Mouse (Mus musculus) cerebellum, adult 2 months (tissue): ENCODE data around the gene Spata31d1a. TPM values are rescaled to one million over a fixed set of nuclear protein-coding genes. Genes with fewer than 3 reads are reported as not detected.
"Not testable (repeated sequence)": the region's sequence is repeated elsewhere in the genome, so short reads cannot be mapped to it uniquely, and the experiment has no call there.

Source experiments
- DNase-seq, 2 experiments: peaks; one replicate each; pipeline ENCODE4 v3.0.0; 2021
- H3K27ac ChIP-seq: fragments of 200-500 bp; 2 replicates; pipeline ENCODE4 v1.5.1; 2012; ENCODE audit warnings: low read length, control low read depth, inconsistent platforms; ENCODE audit not compliant: insufficient read depth
- H3K27me3 ChIP-seq: fragments of 200-500 bp; 2 replicates; pipeline ENCODE4 v1.6.1; 2012; ENCODE audit warnings: inconsistent platforms, mild to moderate bottlenecking, low read length, moderate library complexity; ENCODE audit not compliant: control insufficient read depth, insufficient read depth
- H3K4me1 ChIP-seq: fragments of 200-500 bp; 2 replicates; pipeline ENCODE4 v1.6.1; 2011; ENCODE audit warnings: low read length; ENCODE audit not compliant: control insufficient read depth, insufficient read depth
- H3K4me3 ChIP-seq: fragments of 200-500 bp; replicated peaks from 2 replicates; pipeline ENCODE3; 2011; ENCODE audit warnings: mild to moderate bottlenecking, low read depth, low read length, control low read depth; ENCODE audit not compliant: insufficient read depth
- CTCF ChIP-seq: fragments of 200-500 bp; IDR thresholded peaks from 2 replicates; pipeline ENCODE4 v1.5.1; 2011; ENCODE audit warnings: low read depth, mild to moderate bottlenecking, control low read depth, low read length, moderate library complexity, borderline replicate concordance; ENCODE audit not compliant: insufficient read depth
- POLR2A ChIP-seq: fragments of 200-500 bp; IDR thresholded peaks from 2 replicates; pipeline ENCODE4 v1.6.1; 2011; ENCODE audit warnings: low read length, control low read depth, borderline replicate concordance; ENCODE audit not compliant: insufficient read depth
- WGBS: fragments of 180-500 bp; shearing (Covaris S2); methylation state at CpG from one replicate; pipeline ENCODE4 v1.1.7; 2018; 5-methylcytosine and 5-hydroxymethylcytosine counted together
- polyA plus RNA-seq: library from polyadenylated mRNA; depleted of rRNA; stranded (reverse); fragments of >200 nt; gene quantifications from 2 replicates; pipeline ENCODE4 v1.2.3, GENCODE M21; 2012

Spata31d1a gene
- polyA plus RNA-seq, 1 experiment, result 0.25 TPM

DNA sequence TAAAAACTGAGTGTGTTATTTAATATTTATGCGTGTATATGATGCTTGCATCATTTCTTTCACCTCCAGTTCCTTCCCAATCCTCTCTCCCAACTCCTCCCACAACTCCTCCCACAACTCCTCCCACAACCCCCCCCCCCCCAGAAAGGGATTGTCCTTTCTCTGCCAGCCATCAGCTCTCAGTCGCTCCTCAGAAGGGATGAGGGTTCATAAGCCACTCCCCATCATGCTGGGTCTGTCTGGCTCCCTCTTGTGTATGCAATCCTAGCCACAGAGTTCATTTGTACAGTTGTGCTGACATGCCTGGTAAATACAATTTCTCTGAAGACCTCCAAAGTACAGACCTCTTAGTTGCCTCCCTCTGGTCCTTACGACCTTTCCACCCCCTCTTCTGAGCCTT is 25.1 kb upstream of the Spata31d1a start:
- H3K27me3 ChIP-seq, result no peaks in the 10 kb centered on the region
- WGBS, result 37% methylated on average over 3 of the region's 3 CpGs
- H3K27ac ChIP-seq, result no peak overlapping the region
- H3K4me1 ChIP-seq, result no peaks in the 10 kb centered on the region; the same call in 1 of the 2 replicates
- no peak for DNase-seq
- TF ChIP-seq CTCF (no peak), POLR2A (no peak)
- no peak overlapping the region for H3K4me3 ChIP-seq

DNA sequence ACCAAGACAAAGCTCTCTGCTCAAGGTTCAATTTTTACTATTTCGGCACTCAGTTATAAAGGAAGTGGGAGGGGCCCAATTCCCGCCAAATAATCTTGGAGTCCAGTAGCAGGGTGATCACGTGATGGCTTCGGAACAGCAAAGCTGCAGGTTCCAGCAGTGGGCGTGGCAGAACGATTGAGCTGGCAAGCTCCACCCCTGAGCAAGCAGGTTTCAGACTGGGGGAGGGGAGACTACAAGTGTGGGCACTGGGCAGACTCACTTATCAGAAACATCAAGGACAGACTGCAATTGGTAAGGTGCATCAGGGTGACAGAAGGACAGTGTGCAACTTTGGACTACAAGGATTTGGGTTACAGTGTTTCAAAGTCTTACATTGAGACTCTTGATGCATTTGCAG is 24.2 kb upstream of the Spata31d1a start:
- H3K4me1 ChIP-seq, H3K4me3 ChIP-seq, H3K27ac ChIP-seq, DNase-seq, H3K27me3 ChIP-seq: not testable (repeated sequence)
- 45% methylated on average over 6 of the region's 6 CpGs for WGBS

DNA sequence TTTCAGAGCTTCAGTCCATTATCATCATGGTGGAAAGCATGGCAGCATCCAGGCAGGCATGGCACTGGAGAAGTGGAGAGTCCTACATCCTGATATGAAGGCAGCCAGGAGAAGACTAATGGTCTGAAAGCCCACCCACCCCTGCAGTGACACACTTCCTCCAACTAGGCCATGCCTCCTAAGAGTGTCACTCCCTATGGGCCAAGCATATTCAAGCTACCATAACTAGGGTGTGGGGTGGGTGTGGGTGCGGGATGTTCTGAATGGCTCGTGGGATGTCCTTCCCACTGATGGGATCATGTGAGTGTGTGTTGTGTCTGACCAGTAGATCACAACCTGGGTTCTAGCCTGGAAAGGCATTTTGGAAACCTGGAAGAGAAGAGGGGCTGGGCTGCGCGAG is 23.8 kb upstream of the Spata31d1a start:
- Histone ChIP-seq H3K4me1 (no peaks in the 10 kb centered on the region; the same call in 1 of the 2 replicates), H3K27ac (no peak overlapping the region), H3K4me3 (no peak overlapping the region), H3K27me3 (no peaks in the 10 kb centered on the region)
- no peak for DNase-seq
- TF ChIP-seq CTCF, result no peak
- no peak for TF ChIP-seq POLR2A
- 89% methylated on average over 4 of the region's 4 CpGs for WGBS

DNA sequence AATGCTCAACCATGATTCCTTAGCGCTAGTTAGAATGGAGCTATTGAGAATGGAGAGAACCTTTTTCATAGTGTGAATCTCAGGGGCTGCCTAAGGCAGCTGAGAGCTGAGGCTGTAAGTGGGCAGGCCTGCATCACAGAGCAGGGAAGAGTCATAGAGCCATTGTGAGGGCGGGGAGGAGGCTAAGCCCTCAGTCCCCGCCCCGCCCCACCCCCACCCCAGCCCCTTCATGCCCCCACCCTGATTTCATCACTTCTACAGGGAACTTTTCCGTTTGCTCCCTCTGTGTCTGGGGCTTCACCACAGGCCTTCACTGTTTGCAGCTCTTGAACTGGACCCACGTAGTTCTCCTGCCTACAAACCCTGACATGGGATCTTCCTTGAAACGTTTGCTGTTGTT is 21.5 kb upstream of the Spata31d1a start, which contains the start of gene Spata31d1d:
Gene Spata31d1d (minus strand): TSS at position 101 of the 400 bp plus-strand sequence.
- Histone ChIP-seq H3K4me1 (no peaks in the 10 kb centered on the region; the same call in 1 of the 2 replicates), H3K27me3 (no peaks in the 10 kb centered on the region), H3K4me3 (no peak within 1 kb of the TSS), H3K27ac (no peak within 1 kb of the TSS)
- 49% methylated on average over 7 of the region's 7 CpGs for WGBS
- TF ChIP-seq CTCF, result no peak
- TF ChIP-seq POLR2A, result no peak
- no peak for DNase-seq

GRCm38 (mm10) chr13:59728378-59729093 is 18.4 kb upstream of the Spata31d1a start:
- WGBS, result 12% methylated on average over 7 of the region's 7 CpGs
- Histone ChIP-seq H3K4me1 (no peaks in the 10 kb centered on the region; the same call in 1 of the 2 replicates), H3K27me3 (no peaks in the 10 kb centered on the region), H3K27ac (no peak overlapping the region), H3K4me3 (no peak overlapping the region)
- peak; percentile 97 for TF ChIP-seq CTCF
- no peak for TF ChIP-seq POLR2A
- peak; percentile 77 to 83 for DNase-seq

DNA sequence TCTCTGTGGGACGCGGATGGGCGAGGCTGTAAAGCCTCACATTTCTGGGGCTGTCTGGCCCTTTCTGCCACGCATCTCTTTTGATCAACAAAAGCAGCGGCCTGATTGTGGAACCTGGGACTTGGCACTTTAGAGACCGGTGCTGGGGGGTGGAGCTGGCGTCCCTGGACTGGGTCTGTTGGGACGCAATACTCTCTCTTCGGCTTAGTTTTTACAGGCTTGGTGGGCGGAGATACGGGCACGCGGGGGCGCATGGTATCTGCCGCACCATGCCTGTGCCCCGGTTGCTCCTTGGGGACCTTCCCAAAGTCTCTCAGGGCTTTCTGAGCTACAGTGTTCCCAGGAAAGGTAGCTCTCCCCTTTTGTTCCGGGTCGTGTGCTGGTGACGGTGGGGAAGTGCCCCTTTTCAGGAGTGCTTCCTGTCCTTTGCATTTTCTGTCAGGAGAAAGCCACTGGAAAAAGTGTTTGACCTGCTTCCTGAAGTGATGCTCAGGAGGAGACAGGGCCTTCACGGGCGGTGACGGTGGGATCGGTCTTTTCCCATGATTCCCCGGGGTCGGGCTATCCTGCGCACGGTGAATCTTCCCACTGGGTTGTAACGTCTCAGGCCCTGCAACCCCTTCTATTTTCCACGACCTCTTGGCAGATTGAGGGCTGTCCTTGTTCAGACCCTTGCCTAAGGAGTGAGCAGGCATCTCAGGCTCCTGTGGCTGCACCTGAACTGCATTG is 16.2 kb upstream of the Spata31d1a start:
- no peak for DNase-seq
- H3K27me3 ChIP-seq, result no peaks in the 10 kb centered on the region
- no peak overlapping the region for H3K27ac ChIP-seq
- H3K4me1 ChIP-seq, result no peaks in the 10 kb centered on the region
- peak overlapping the region; percentile 21 for H3K4me3 ChIP-seq
- WGBS, result 38% methylated on average over 29 of the region's 29 CpGs
- TF ChIP-seq POLR2A (no peak), CTCF (no peak)

GRCm38 (mm10) chr13:59722089-59722488 is 12.0 kb upstream of the Spata31d1a start:
- 84% methylated on average over 1 of the region's 1 CpGs for WGBS
- H3K4me1 ChIP-seq, DNase-seq, H3K27ac ChIP-seq, H3K4me3 ChIP-seq, H3K27me3 ChIP-seq: not testable (repeated sequence)

GRCm38 (mm10) chr13:59719475-59719874 is 9.3 kb upstream of the Spata31d1a start:
- no peak for TF ChIP-seq POLR2A
- TF ChIP-seq CTCF, result no peak
- Histone ChIP-seq H3K4me1 (no peaks in the 10 kb centered on the region), H3K4me3 (no peak overlapping the region), H3K27ac (no peak overlapping the region), H3K27me3 (no peaks in the 10 kb centered on the region)
- 86% methylated on average over 1 of the region's 1 CpGs for WGBS
- no peak for DNase-seq

DNA sequence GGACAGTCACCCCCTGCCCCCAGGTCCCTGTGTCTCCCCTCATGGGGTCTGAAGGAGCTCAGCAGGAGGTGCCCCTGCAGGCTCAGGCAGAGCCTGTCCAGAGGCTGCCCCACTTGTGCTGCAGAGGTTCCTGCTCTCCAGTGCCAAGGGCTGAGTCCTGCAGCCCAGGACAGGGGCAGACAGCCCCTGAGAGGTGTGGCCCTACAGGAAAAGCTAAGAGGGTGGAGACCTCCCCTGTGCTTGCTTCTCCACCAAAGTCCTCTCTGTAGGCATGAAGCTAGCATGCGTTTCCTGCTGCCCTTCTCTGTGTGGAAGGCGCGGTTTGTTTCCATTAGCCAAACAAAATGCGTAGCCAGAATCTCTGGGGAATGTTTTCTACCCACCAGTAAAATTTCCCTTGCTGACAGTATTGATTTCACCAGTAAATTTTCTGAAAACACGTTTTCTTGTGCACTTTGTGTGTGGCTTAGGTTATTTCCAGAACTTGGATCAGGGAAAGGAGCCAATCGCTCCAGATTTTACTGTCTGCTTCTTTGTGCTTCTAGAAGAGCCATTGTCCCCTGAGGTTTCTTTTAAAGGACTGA is 8.8 kb upstream of the Spata31d1a start:
- not testable (repeated sequence) for DNase-seq, H3K27me3 ChIP-seq, H3K4me1 ChIP-seq, H3K4me3 ChIP-seq, H3K27ac ChIP-seq
- 57% methylated on average over 6 of the region's 6 CpGs for WGBS
